Mouse (Mus musculus): Measurements from ENCODE around the gene Lrrc51. TPM values are rescaled to one million over a fixed set of nuclear protein-coding genes. Genes with fewer than 3 reads are reported as not detected.
"Not testable (repeated sequence)": the region's sequence is repeated elsewhere in the genome, so short reads cannot be mapped to it uniquely, and the experiment has no call there.

Lrrc51 gene
- polyA plus RNA-seq, 1 experiment = 3.4 TPM

GRCm38 (mm10) chr7:101928093-101928492, 5.6 kb downstream of the Lrrc51 start:
- H3K27me3 ChIP-seq (ENCODE audit: control insufficient read depth, insufficient read depth, low read length) = no peaks in the 10 kb centered on the region
- TF ChIP-seq CTCF (IDR thresholded peaks at IDR 0.05; ENCODE audit: extremely low read depth, insufficient read length, insufficient replicate concordance, low read depth, low read length) (no peak), POLR2A (IDR thresholded peaks at IDR 0.05; ENCODE audit: low read depth, low read length) (no peak)
- no peak overlapping the region for H3K27ac ChIP-seq (ENCODE audit: insufficient read depth, low read depth, low read length)
- H3K4me1 ChIP-seq (ENCODE audit: control insufficient read depth, insufficient read depth, insufficient read length, low read length) = no peaks in the 10 kb centered on the region
- WGBS = 68% methylated on average over 3 of the region's 3 CpGs
- H3K36me3 ChIP-seq (ENCODE audit: control insufficient read depth, insufficient read depth, low read length) = no peaks in the 10 kb centered on the region
- H3K4me3 ChIP-seq (ENCODE audit: low read depth, low read length) = no peak overlapping the region

- H3K27ac ChIP-seq (ENCODE audit: insufficient read depth, low read depth, low read length); H3K4me1 ChIP-seq (ENCODE audit: control insufficient read depth, insufficient read depth, insufficient read length, low read length); H3K4me3 ChIP-seq (ENCODE audit: low read depth, low read length); H3K36me3 ChIP-seq (ENCODE audit: control insufficient read depth, insufficient read depth, low read length); H3K27me3 ChIP-seq (ENCODE audit: control insufficient read depth, insufficient read depth, low read length): not testable (repeated sequence)
Observed at GRCm38 (mm10) chr7:101925892-101926291, 7.8 kb downstream of the Lrrc51 start.

- no peak overlapping the region for H3K27ac ChIP-seq (ENCODE audit: insufficient read depth, low read depth, low read length)
- H3K4me3 ChIP-seq (ENCODE audit: low read depth, low read length) = no peak overlapping the region
- H3K27me3 ChIP-seq (ENCODE audit: control insufficient read depth, insufficient read depth, low read length) = no peaks in the 10 kb centered on the region
- no peaks in the 10 kb centered on the region for H3K4me1 ChIP-seq (ENCODE audit: control insufficient read depth, insufficient read depth, insufficient read length, low read length)
- peaks cover 10% of the 10 kb centered on the region for H3K36me3 ChIP-seq (ENCODE audit: control insufficient read depth, insufficient read depth, low read length)
- WGBS = 19% methylated on average over 1 of the region's 1 CpGs
- TF ChIP-seq CTCF (IDR thresholded peaks at IDR 0.05; ENCODE audit: extremely low read depth, insufficient read length, insufficient replicate concordance, low read depth, low read length) = peak; percentile 75; the same call in 1 of the 2 replicates
- no peak for TF ChIP-seq POLR2A (IDR thresholded peaks at IDR 0.05; ENCODE audit: low read depth, low read length)
Observed at GRCm38 (mm10) chr7:101918071-101918470, 15.6 kb downstream of the Lrrc51 start.

GRCm38 (mm10) chr7:101911982-101912381, 21.7 kb downstream of the Lrrc51 start:
- Histone ChIP-seq H3K36me3 (ENCODE audit: control insufficient read depth, insufficient read depth, low read length) (peaks cover 39% of the 10 kb centered on the region), H3K27me3 (ENCODE audit: control insufficient read depth, insufficient read depth, low read length) (no peaks in the 10 kb centered on the region), H3K4me1 (ENCODE audit: control insufficient read depth, insufficient read depth, insufficient read length, low read length) (peaks cover 10% of the 10 kb centered on the region; the same call in 1 of the 2 replicates), H3K27ac (ENCODE audit: insufficient read depth, low read depth, low read length) (no peak overlapping the region), H3K4me3 (ENCODE audit: low read depth, low read length) (no peak overlapping the region)
- no peak for TF ChIP-seq POLR2A (IDR thresholded peaks at IDR 0.05; ENCODE audit: low read depth, low read length)
- TF ChIP-seq CTCF (IDR thresholded peaks at IDR 0.05; ENCODE audit: extremely low read depth, insufficient read length, insufficient replicate concordance, low read depth, low read length) = peak; percentile 12; the same call in 1 of the 2 replicates
- 79% methylated on average over 3 of the region's 3 CpGs for WGBS

GRCm38 (mm10) chr7:101910138-101910537, 23.6 kb downstream of the Lrrc51 start:
- H3K27ac ChIP-seq (ENCODE audit: insufficient read depth, low read depth, low read length) = no peak overlapping the region
- H3K36me3 ChIP-seq (ENCODE audit: control insufficient read depth, insufficient read depth, low read length) = peaks cover 39% of the 10 kb centered on the region

GRCm38 (mm10) chr7:101908367-101908766, 25.3 kb downstream of the Lrrc51 start:
- 30% methylated on average over 4 of the region's 4 CpGs for WGBS
- TF ChIP-seq POLR2A (IDR thresholded peaks at IDR 0.05; ENCODE audit: low read depth, low read length) (no peak), CTCF (IDR thresholded peaks at IDR 0.05; ENCODE audit: extremely low read depth, insufficient read length, insufficient replicate concordance, low read depth, low read length) (no peak)
- Histone ChIP-seq H3K27ac (ENCODE audit: insufficient read depth, low read depth, low read length) (peak overlapping the region; percentile 42), H3K4me1 (ENCODE audit: control insufficient read depth, insufficient read depth, insufficient read length, low read length) (peaks cover 15% of the 10 kb centered on the region; the same call in 1 of the 2 replicates), H3K36me3 (ENCODE audit: control insufficient read depth, insufficient read depth, low read length) (peaks cover 33% of the 10 kb centered on the region), H3K27me3 (ENCODE audit: control insufficient read depth, insufficient read depth, low read length) (no peaks in the 10 kb centered on the region), H3K4me3 (ENCODE audit: low read depth, low read length) (no peak overlapping the region)

More at GRCm38 (mm10) chr7:101910138-101910537, 23.6 kb downstream of the Lrrc51 start:
- WGBS = 78% methylated on average over 4 of the region's 4 CpGs
- H3K4me3 ChIP-seq (ENCODE audit: low read depth, low read length) = no peak overlapping the region
- peaks cover 15% of the 10 kb centered on the region; the same call in 1 of the 2 replicates for H3K4me1 ChIP-seq (ENCODE audit: control insufficient read depth, insufficient read depth, insufficient read length, low read length)
- no peaks in the 10 kb centered on the region for H3K27me3 ChIP-seq (ENCODE audit: control insufficient read depth, insufficient read depth, low read length)
- TF ChIP-seq POLR2A (IDR thresholded peaks at IDR 0.05; ENCODE audit: low read depth, low read length) = no peak
- no peak for TF ChIP-seq CTCF (IDR thresholded peaks at IDR 0.05; ENCODE audit: extremely low read depth, insufficient read length, insufficient replicate concordance, low read depth, low read length)

GRCm38 (mm10) chr7:101906696-101907095, 27.0 kb downstream of the Lrrc51 start:
- H3K36me3 ChIP-seq (ENCODE audit: control insufficient read depth, insufficient read depth, low read length) = peaks cover 17% of the 10 kb centered on the region
- no peak for TF ChIP-seq CTCF (IDR thresholded peaks at IDR 0.05; ENCODE audit: extremely low read depth, insufficient read length, insufficient replicate concordance, low read depth, low read length)
- no peak for TF ChIP-seq POLR2A (IDR thresholded peaks at IDR 0.05; ENCODE audit: low read depth, low read length)
- peak overlapping the region; percentile 80 for H3K4me3 ChIP-seq (ENCODE audit: low read depth, low read length)
- no peaks in the 10 kb centered on the region for H3K27me3 ChIP-seq (ENCODE audit: control insufficient read depth, insufficient read depth, low read length)
- WGBS = 34% methylated on average over 8 of the region's 8 CpGs
- peaks cover 15% of the 10 kb centered on the region; the same call in 1 of the 2 replicates for H3K4me1 ChIP-seq (ENCODE audit: control insufficient read depth, insufficient read depth, insufficient read length, low read length)
- peak overlapping the region; percentile 88 for H3K27ac ChIP-seq (ENCODE audit: insufficient read depth, low read depth, low read length)
